Mouse (Mus musculus) megakaryocyte, embryonic 14.5 days (primary cell): ENCODE data around the gene Fmnl1.

Experiments used
- FLI1 ChIP-seq: IDR thresholded peaks from 2 replicates; pipeline ENCODE4 v1.6.1; 2012; ENCODE audit warnings: low read length, inconsistent platforms, mixed read lengths
- GATA1 ChIP-seq: IDR thresholded peaks from 3 replicates; pipeline ENCODE4 v1.6.1; 2012; ENCODE audit warnings: mixed read lengths, low read length, inconsistent platforms, borderline replicate concordance

DNA sequence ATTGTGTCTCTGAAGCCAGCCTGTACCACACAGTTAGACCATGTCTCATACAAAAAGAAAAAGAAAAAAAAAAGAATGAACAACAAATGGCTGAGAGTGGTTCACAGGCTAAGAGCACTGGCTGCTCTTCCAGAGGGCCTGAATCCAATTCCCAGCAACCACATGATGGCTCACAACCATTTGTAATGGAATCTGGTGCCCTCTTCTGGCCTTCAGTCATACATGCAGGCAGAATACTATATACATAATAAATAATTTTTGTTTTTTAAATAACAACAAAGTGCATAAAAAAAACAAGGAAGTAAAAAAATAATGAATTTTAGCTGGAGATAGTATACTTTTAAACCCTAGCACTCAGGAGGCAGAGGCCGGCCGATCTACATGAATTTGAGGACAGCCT, 58.7 kb downstream of the Fmnl1 start:
- no peak for TF ChIP-seq GATA1
- TF ChIP-seq FLI1, result no peak
